Mouse (Mus musculus) G1E (cell line): Measurements from ENCODE around the gene Bcl2l12.

Source experiments
- CTCF ChIP-seq: IDR thresholded peaks from 2 replicates; pipeline ENCODE4 v1.5.1; 2012; ENCODE audit warnings: low read depth, low read length, inconsistent platforms, mixed read lengths
- GATA1 ChIP-seq: IDR thresholded peaks from 2 replicates; pipeline ENCODE4 v1.6.1; 2012; ENCODE audit warnings: borderline replicate concordance, low read length, inconsistent platforms, mixed read lengths
- TAL1 ChIP-seq: conservative IDR thresholded peaks from 2 replicates; pipeline ENCODE4 v1.6.1; 2012; ENCODE audit warnings: low read depth, low read length, inconsistent platforms, mixed read lengths

DNA sequence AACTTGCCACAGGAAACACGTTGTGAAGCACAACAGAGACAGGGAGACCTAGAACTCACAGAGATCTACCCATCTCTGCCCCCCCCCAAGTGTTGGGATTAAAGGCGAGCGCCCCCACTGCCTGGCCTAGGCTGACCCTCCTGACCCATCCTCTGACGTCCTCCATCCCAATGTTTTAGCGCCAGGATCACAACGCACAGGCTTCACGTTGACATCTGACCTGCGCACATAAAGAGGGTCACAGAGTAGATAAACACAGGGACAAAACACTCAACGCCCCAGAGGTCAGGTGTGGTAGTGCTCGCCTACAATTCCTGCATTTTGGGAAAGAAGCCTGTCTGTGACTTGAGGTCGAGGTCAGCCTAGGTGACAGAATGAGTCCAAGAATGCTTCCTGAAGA is 38.2 kb upstream of the Bcl2l12 start:
- no peak for TF ChIP-seq CTCF
- TF ChIP-seq TAL1, result no peak
- TF ChIP-seq GATA1, result no peak
